Mouse (Mus musculus) testis, adult 2 months (tissue): ENCODE data around the gene Man1c1.

Experiments used
- CTCF ChIP-seq: fragments of 200-500 bp; IDR thresholded peaks from 2 replicates; pipeline ENCODE4 v1.5.1; 2012; ENCODE audit warnings: low read depth, mild to moderate bottlenecking, inconsistent platforms, low read length, moderate library complexity; ENCODE audit not compliant: control insufficient read depth, insufficient read depth, insufficient replicate concordance
- POLR2A ChIP-seq: fragments of 200-500 bp; IDR thresholded peaks from 2 replicates; pipeline ENCODE4 v1.6.1; 2012; ENCODE audit warnings: low read depth, mild to moderate bottlenecking, inconsistent platforms, low read length, moderate library complexity; ENCODE audit not compliant: control insufficient read depth

GRCm38 (mm10) chr4:134723251-134723650, 19.2 kb upstream of the Man1c1 start:
- TF ChIP-seq CTCF, result no peak
- no peak for TF ChIP-seq POLR2A
